Mouse (Mus musculus): ENCODE data around the gene Ntn4.

GRCm38 (mm10) chr10:93707149-93708075 is 66.9 kb downstream of the Ntn4 start:
- TF ChIP-seq CTCF (IDR thresholded peaks at IDR 0.05; ENCODE audit: low read depth, low read length) (no peak), POLR2A (IDR thresholded peaks at IDR 0.05; ENCODE audit: borderline replicate concordance, low read depth, low read length) (no peak)
